Mouse (Mus musculus): ENCODE data around the gene Rsbn1. TPM values are rescaled to one million over a fixed set of nuclear protein-coding genes. Genes with fewer than 3 reads are reported as not detected.

The Rsbn1 gene
- polyA plus RNA-seq, 1 experiment: 9.0 TPM

GRCm38 (mm10) chr3:103987831-103988432, 74.0 kb downstream of the Rsbn1 start:
- peaks cover 95% of the 10 kb centered on the region for H3K36me3 ChIP-seq (replicated peaks; ENCODE audit: low read length)
- H3K4me3 ChIP-seq (replicated peaks): no peak overlapping the region
- H3K27me3 ChIP-seq (replicated peaks): no peaks in the 10 kb centered on the region
- peaks cover 16% of the 10 kb centered on the region for H3K4me1 ChIP-seq
- H3K9me3 ChIP-seq: no peaks in the 10 kb centered on the region
- TF ChIP-seq FLI1 (IDR thresholded peaks at IDR 0.05; ENCODE audit: low read length): no peak
- no peak for TF ChIP-seq GATA1 (IDR thresholded peaks at IDR 0.05; ENCODE audit: borderline replicate concordance, low read length)

GRCm38 (mm10) chr3:103989352-103989751, 75.4 kb downstream of the Rsbn1 start:
- no peak for TF ChIP-seq FLI1 (IDR thresholded peaks at IDR 0.05; ENCODE audit: low read length)
- TF ChIP-seq GATA1 (IDR thresholded peaks at IDR 0.05; ENCODE audit: borderline replicate concordance, low read length): no peak
- Histone ChIP-seq H3K4me1 (peaks cover 16% of the 10 kb centered on the region), H3K27me3 (replicated peaks) (no peaks in the 10 kb centered on the region), H3K36me3 (replicated peaks; ENCODE audit: low read length) (peaks cover 94% of the 10 kb centered on the region), H3K4me3 (replicated peaks) (no peak overlapping the region), H3K9me3 (no peaks in the 10 kb centered on the region)

GRCm38 (mm10) chr3:103991271-103991670, 77.4 kb downstream of the Rsbn1 start:
- Histone ChIP-seq H3K36me3 (replicated peaks; ENCODE audit: low read length) (peaks cover 96% of the 10 kb centered on the region), H3K4me1 (peaks cover 30% of the 10 kb centered on the region), H3K4me3 (replicated peaks) (no peak overlapping the region), H3K27me3 (replicated peaks) (no peaks in the 10 kb centered on the region), H3K9me3 (no peaks in the 10 kb centered on the region)
- TF ChIP-seq FLI1 (IDR thresholded peaks at IDR 0.05; ENCODE audit: low read length) (no peak), GATA1 (IDR thresholded peaks at IDR 0.05; ENCODE audit: borderline replicate concordance, low read length) (no peak)

GRCm38 (mm10) chr3:103998724-103999123, 84.8 kb downstream of the Rsbn1 start:
- TF ChIP-seq GATA1 (IDR thresholded peaks at IDR 0.05; ENCODE audit: borderline replicate concordance, low read length) (peak; percentile 47; the same call in 1 of the 3 replicates), FLI1 (IDR thresholded peaks at IDR 0.05; ENCODE audit: low read length) (no peak)
- Histone ChIP-seq H3K4me1 (peaks cover 62% of the 10 kb centered on the region), H3K27me3 (replicated peaks) (no peaks in the 10 kb centered on the region), H3K36me3 (replicated peaks; ENCODE audit: low read length) (peaks cover 84% of the 10 kb centered on the region), H3K4me3 (replicated peaks) (peak overlapping the region; percentile 42), H3K9me3 (no peaks in the 10 kb centered on the region)

GRCm38 (mm10) chr3:104006896-104007466, 93.1 kb downstream of the Rsbn1 start:
- Histone ChIP-seq H3K36me3 (replicated peaks; ENCODE audit: low read length) (peaks cover 81% of the 10 kb centered on the region), H3K27me3 (replicated peaks) (no peaks in the 10 kb centered on the region), H3K4me1 (peaks cover 18% of the 10 kb centered on the region), H3K4me3 (replicated peaks) (no peak overlapping the region), H3K9me3 (no peaks in the 10 kb centered on the region)
- TF ChIP-seq GATA1 (IDR thresholded peaks at IDR 0.05; ENCODE audit: borderline replicate concordance, low read length) (no peak), FLI1 (IDR thresholded peaks at IDR 0.05; ENCODE audit: low read length) (no peak)

GRCm38 (mm10) chr3:104007479-104007878, 93.6 kb downstream of the Rsbn1 start:
- no peak for TF ChIP-seq GATA1 (IDR thresholded peaks at IDR 0.05; ENCODE audit: borderline replicate concordance, low read length)
- TF ChIP-seq FLI1 (IDR thresholded peaks at IDR 0.05; ENCODE audit: low read length): no peak
- Histone ChIP-seq H3K9me3 (no peaks in the 10 kb centered on the region), H3K4me3 (replicated peaks) (no peak overlapping the region), H3K36me3 (replicated peaks; ENCODE audit: low read length) (peaks cover 80% of the 10 kb centered on the region), H3K4me1 (peaks cover 16% of the 10 kb centered on the region), H3K27me3 (replicated peaks) (no peaks in the 10 kb centered on the region)

- no peaks in the 10 kb centered on the region for H3K9me3 ChIP-seq
- H3K4me1 ChIP-seq: peaks cover 12% of the 10 kb centered on the region
- H3K27me3 ChIP-seq (replicated peaks): no peaks in the 10 kb centered on the region
- TF ChIP-seq GATA1 (IDR thresholded peaks at IDR 0.05; ENCODE audit: borderline replicate concordance, low read length) (no peak), FLI1 (IDR thresholded peaks at IDR 0.05; ENCODE audit: low read length) (no peak)
- H3K36me3 ChIP-seq (replicated peaks; ENCODE audit: low read length): peaks cover 69% of the 10 kb centered on the region
- H3K4me3 ChIP-seq (replicated peaks): peak overlapping the region; percentile 7
Measured at GRCm38 (mm10) chr3:104009924-104010662, 96.2 kb downstream of the Rsbn1 start.

- no peak overlapping the region for H3K4me3 ChIP-seq (replicated peaks)
- TF ChIP-seq GATA1 (IDR thresholded peaks at IDR 0.05; ENCODE audit: borderline replicate concordance, low read length) (no peak), FLI1 (IDR thresholded peaks at IDR 0.05; ENCODE audit: low read length) (no peak)
- peaks cover 68% of the 10 kb centered on the region for H3K36me3 ChIP-seq (replicated peaks; ENCODE audit: low read length)
- H3K27me3 ChIP-seq (replicated peaks): no peaks in the 10 kb centered on the region
- H3K4me1 ChIP-seq: peaks cover 15% of the 10 kb centered on the region
- no peaks in the 10 kb centered on the region for H3K9me3 ChIP-seq
Measured at GRCm38 (mm10) chr3:104011972-104012371, 98.1 kb downstream of the Rsbn1 start.

Other genes starting within 250 kb of the Rsbn1 start
- gene Olfml3, start 176.1 kb upstream of the Rsbn1 start, polyA plus RNA-seq (2012; ENCODE audit: insufficient read depth, low replicate concordance): 0.12 TPM in 1 of 2 replicates, not detected in the other
- not detected in 2 replicates for gene Gm10964, start 174.8 kb upstream of the Rsbn1 start, polyA plus RNA-seq (2012; ENCODE audit: insufficient read depth, low replicate concordance)
- 23.3 and 49.7 TPM in 2 replicates for gene Hipk1, start 122.6 kb upstream of the Rsbn1 start, polyA plus RNA-seq (2012; ENCODE audit: insufficient read depth, low replicate concordance)
- 3.1 and 10.5 TPM in 2 replicates for gene Dclre1b, start 104.7 kb upstream of the Rsbn1 start, polyA plus RNA-seq (2012; ENCODE audit: insufficient read depth, low replicate concordance)
- gene Ap4b1, start 104.6 kb upstream of the Rsbn1 start, polyA plus RNA-seq (2012; ENCODE audit: insufficient read depth, low replicate concordance): 2.8 and 3.6 TPM in 2 replicates
- not detected in 2 replicates for gene Gm43064, start 104.5 kb upstream of the Rsbn1 start, polyA plus RNA-seq (2012; ENCODE audit: insufficient read depth, low replicate concordance)
- gene Bcl2l15, start 81.5 kb upstream of the Rsbn1 start, polyA plus RNA-seq (2012; ENCODE audit: insufficient read depth, low replicate concordance): not detected in 2 replicates
- gene Ptpn22, start 54.3 kb upstream of the Rsbn1 start, polyA plus RNA-seq (2012; ENCODE audit: insufficient read depth, low replicate concordance): 3.6 TPM in 1 of 2 replicates, not detected in the other
- gene Phtf1, start 54.0 kb downstream of the Rsbn1 start, polyA plus RNA-seq (2012; ENCODE audit: insufficient read depth, low replicate concordance): 4.0 and 5.0 TPM in 2 replicates

Measured in megakaryocyte, embryonic 14.5 days (primary cell).